Mouse (Mus musculus): ENCODE measurements around the gene Epha6.

DNA sequence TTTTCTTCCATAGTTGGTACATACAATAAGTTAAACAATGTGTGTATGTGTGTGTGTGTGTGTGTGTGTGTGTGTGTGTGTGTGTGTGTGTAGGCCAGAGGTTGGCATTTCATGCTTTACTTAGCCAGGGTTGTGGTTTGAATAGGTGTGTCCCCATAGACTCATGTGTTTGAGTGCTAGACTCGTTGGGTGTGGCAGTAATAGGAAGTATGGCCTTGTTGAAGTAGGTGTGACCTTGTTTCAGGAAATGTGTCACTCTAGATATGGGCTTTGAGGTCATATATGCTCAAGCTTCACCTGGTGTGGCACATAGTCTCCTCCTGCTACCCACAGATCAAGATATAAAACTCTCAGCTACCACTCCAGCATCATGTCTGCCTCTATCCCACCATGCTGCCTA, 577.0 kb downstream of the Epha6 start:
- no peak for TF ChIP-seq POLR2A (IDR thresholded peaks at IDR 0.05; ENCODE audit: low read depth, low read length)
- TF ChIP-seq CTCF (IDR thresholded peaks at IDR 0.05; ENCODE audit: extremely low read depth, insufficient read length, insufficient replicate concordance, low read depth, low read length): no peak
